In genomic region chr2:180678609-180679140, GRCm38 (mm10) we compare ENCODE assay signal across 7 mouse cellular contexts. TPM values are rescaled to one million over a fixed set of nuclear protein-coding genes. Genes with fewer than 3 reads are reported as not detected.
DNase-seq lines count a peak whose midpoint lies in the region; ATAC-seq lines count a peak whose summit lies in the region.

No protein-coding gene starts in this region.

- no peak overlapping the region for H3K9ac ChIP-seq in intestine, embryonic 14.5 days (ENCODE audit: low read length)

- no peaks in the 10 kb centered on the region for H3K9me3 ChIP-seq in intestine, embryonic 14.5 days (ENCODE audit: control insufficient read depth, low read length)

- peak; percentile 52 for ATAC-seq in intestine, embryonic 14.5 days (replicated peaks; ENCODE audit: low FRiP score, low TSS enrichment, low read depth)
- peak; percentile 78 for ATAC-seq in megakaryocyte-erythroid progenitor cell, adult 5-6 weeks (replicated peaks; ENCODE audit: low FRiP score, low TSS enrichment, poor library complexity, severe bottlenecking)

- 27% methylated on average over 4 of the region's 4 CpGs for WGBS in intestine, embryonic 14.5 days

- peak; percentile 87 for DNase-seq in adipocyte (ENCODE audit: low spot score)
- peak; percentile 76 to 79 for DNase-seq in cerebellum, postnatal 14 days
- DNase-seq in frontal cortex, postnatal 25 days (ENCODE audit: low spot score in 2 of 2): peak; percentile 52 to 61
- DNase-seq in intestine, embryonic 14.5 days (ENCODE audit: low spot score): peak; percentile 88
- DNase-seq in left cerebral cortex, adult 8-10 months (ENCODE audit: low spot score in 2 of 2): peak; percentile 31 to 54
- DNase-seq in right cerebral cortex, postnatal 25 days: peak; percentile 55

- H3K4me2 ChIP-seq in intestine, embryonic 14.5 days (ENCODE audit: low read length): no peak overlapping the region

- H3K4me3 ChIP-seq in intestine, embryonic 14.5 days (ENCODE audit: low read depth, low read length): no peak overlapping the region

- no peaks in the 10 kb centered on the region for H3K4me1 ChIP-seq in intestine, embryonic 14.5 days (replicated peaks; ENCODE audit: control insufficient read depth, insufficient read depth, low read length)

- peaks cover 60% of the 10 kb centered on the region for H3K36me3 ChIP-seq in intestine, embryonic 14.5 days (ENCODE audit: control insufficient read depth, insufficient read depth, low read length)

- no peak overlapping the region for H3K27ac ChIP-seq in intestine, embryonic 14.5 days (ENCODE audit: low read depth)

- no peaks in the 10 kb centered on the region for H3K27me3 ChIP-seq in intestine, embryonic 14.5 days (replicated peaks; ENCODE audit: control insufficient read depth, insufficient read depth, low read length)

RNA-seq across cellular contexts. Expression of gene Dido1, which starts 31.1 kb away (rescaled TPM):
- 31.0 and 31.6 TPM in 2 replicates for polyA plus RNA-seq in intestine, embryonic 14.5 days (2014; fragmentation: Nextera tagmentation; extraction: Ambion mirVana)
- total RNA-seq in left cerebral cortex, adult 8-10 months (2022): 10 to 100 TPM; 53.8 to 57.8 (median 55.2) TPM
- total RNA-seq in megakaryocyte-erythroid progenitor cell, adult 5-6 weeks (2014; fragmentation: Nextera tagmentation): 52.3 and 60.6 TPM in 2 replicates
- 43.0 and 54.0 TPM in 2 replicates for total RNA-seq in megakaryocyte-erythroid progenitor cell, adult 5-6 weeks (2017)

RNA-seq across cellular contexts. Expression of gene Gid8, which starts 31.2 kb away (rescaled TPM):
- 51.7 and 52.0 TPM in 2 replicates for polyA plus RNA-seq in intestine, embryonic 14.5 days (2014; fragmentation: Nextera tagmentation; extraction: Ambion mirVana)
- 10 to 100 TPM; 66.2 to 72.7 (median 68.5) TPM for total RNA-seq in left cerebral cortex, adult 8-10 months (2022)
- total RNA-seq in megakaryocyte-erythroid progenitor cell, adult 5-6 weeks (2014; fragmentation: Nextera tagmentation): 88.4 and 102 TPM in 2 replicates
- total RNA-seq in megakaryocyte-erythroid progenitor cell, adult 5-6 weeks (2017): 124 and 144 TPM in 2 replicates

RNA-seq across cellular contexts. Expression of gene Tcfl5, which starts 36.2 kb away (rescaled TPM):
- polyA plus RNA-seq in intestine, embryonic 14.5 days (2014; fragmentation: Nextera tagmentation; extraction: Ambion mirVana): 0.09 and 0.19 TPM in 2 replicates
- total RNA-seq in left cerebral cortex, adult 8-10 months (2022): under 1 TPM; 0.85 to 1.00 (median 0.98) TPM
- total RNA-seq in megakaryocyte-erythroid progenitor cell, adult 5-6 weeks (2014; fragmentation: Nextera tagmentation): not detected in 2 replicates
- total RNA-seq in megakaryocyte-erythroid progenitor cell, adult 5-6 weeks (2017): 0.15 TPM in 1 of 2 replicates, not detected in the other

RNA-seq across cellular contexts. Expression of gene Slc17a9, which starts 46.4 kb away (rescaled TPM):
- polyA plus RNA-seq in intestine, embryonic 14.5 days (2014; fragmentation: Nextera tagmentation; extraction: Ambion mirVana): 1.9 and 2.1 TPM in 2 replicates
- total RNA-seq in left cerebral cortex, adult 8-10 months (2022): 1 to 10 TPM in 2 of 4 experiments, under 1 TPM in 2; 0.43 to 1.3 (median 0.94) TPM
- 15.2 and 16.4 TPM in 2 replicates for total RNA-seq in megakaryocyte-erythroid progenitor cell, adult 5-6 weeks (2014; fragmentation: Nextera tagmentation)
- total RNA-seq in megakaryocyte-erythroid progenitor cell, adult 5-6 weeks (2017): 2.8 and 5.0 TPM in 2 replicates
